ENCODE assay signal across 17 mouse cellular contexts in the genomic region with DNA sequence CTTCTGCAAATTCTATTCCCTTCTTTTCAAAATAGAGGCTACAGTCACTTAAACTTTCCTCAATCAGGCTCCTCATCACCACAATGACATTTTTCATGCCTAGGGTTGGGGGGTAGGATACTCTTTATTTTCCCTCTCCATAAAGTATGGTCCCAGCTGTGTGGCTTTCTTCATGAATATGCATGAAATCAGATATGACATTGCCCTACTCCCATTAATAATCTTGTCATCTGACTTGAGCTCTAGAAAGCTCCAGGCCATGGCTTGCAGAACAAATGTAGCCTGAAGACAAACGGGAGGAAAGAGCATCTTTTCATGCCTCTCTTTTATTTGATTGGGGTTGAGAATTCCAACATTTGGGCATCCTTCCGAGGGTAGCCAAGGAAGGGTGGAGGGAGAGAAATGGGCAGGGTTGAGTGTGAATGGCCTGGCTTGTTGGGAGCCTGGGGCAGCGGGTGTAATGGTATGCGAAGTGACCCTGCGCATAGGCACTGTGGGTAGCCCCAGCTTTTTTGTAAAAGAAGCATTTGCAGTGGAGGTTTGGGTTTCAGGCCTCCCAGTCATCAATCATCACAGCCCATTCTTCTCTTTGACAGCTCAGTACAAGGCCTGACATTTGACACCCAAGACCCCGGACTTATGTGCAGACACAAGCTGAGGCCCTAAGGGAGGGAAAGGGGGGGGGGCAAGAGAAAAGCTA.
DNase-seq lines count a peak whose midpoint lies in the region; ATAC-seq and TF ChIP-seq lines count a peak whose summit lies in the region.
"Had no signal": no experiment of that assay in that cellular context is flagged by ENCODE, and none has a peak within 500 bp of the region (broad histone marks: within the 10 kb centered on the region; RNA-seq: fewer than 3 reads in every experiment).

No protein-coding gene starts in this region.

- H3K27me3 ChIP-seq in hindbrain, embryonic 10.5 days (ENCODE audit: insufficient read depth, poor library complexity, severe bottlenecking), result no peaks in the 10 kb centered on the region; the same call in 1 of the 2 replicates
- no peaks in the 10 kb centered on the region for H3K27me3 ChIP-seq in hindbrain, postnatal 0 days (ENCODE audit: insufficient read depth, low read length)
- no peaks in the 10 kb centered on the region for H3K27me3 ChIP-seq in hindbrain, embryonic 15.5 days
- no peaks in the 10 kb centered on the region for H3K27me3 ChIP-seq in intestine, embryonic 16.5 days (replicated peaks; ENCODE audit: control insufficient read depth, insufficient read depth, low read length)
- H3K27me3 ChIP-seq: limb, embryonic 15.5 days; lung, embryonic 15.5 days; midbrain, embryonic 12.5 days; stomach, embryonic 15.5 days had no signal

- no peak overlapping the region for H3K4me3 ChIP-seq in hindbrain, embryonic 10.5 days
- no peak overlapping the region for H3K4me3 ChIP-seq in hindbrain, postnatal 0 days (ENCODE audit: low read length)
- H3K4me3 ChIP-seq in hindbrain, embryonic 15.5 days, result no peak overlapping the region
- H3K4me3 ChIP-seq in intestine, embryonic 16.5 days (ENCODE audit: low read length), result no peak overlapping the region
- H3K4me3 ChIP-seq: left cerebral cortex, adult 2 months; limb, embryonic 15.5 days; lung, embryonic 15.5 days; midbrain, embryonic 12.5 days; stomach, embryonic 15.5 days had no signal

- H3K27ac ChIP-seq in hindbrain, embryonic 10.5 days, result peak overlapping the region; percentile 56; the same call in 1 of the 2 replicates
- H3K27ac ChIP-seq in hindbrain, postnatal 0 days, result no peak overlapping the region
- no peak overlapping the region for H3K27ac ChIP-seq in hindbrain, embryonic 15.5 days (replicated peaks)
- H3K27ac ChIP-seq in intestine, embryonic 16.5 days (ENCODE audit: low read length), result no peak overlapping the region
- H3K27ac ChIP-seq: left cerebral cortex, adult 2 months; limb, embryonic 15.5 days; lung, embryonic 15.5 days; midbrain, embryonic 12.5 days; stomach, embryonic 15.5 days had no signal

- 3% methylated on average over 6 of the region's 6 CpGs for WGBS in hindbrain, embryonic 10.5 days
- 15% methylated on average over 6 of the region's 6 CpGs for WGBS in hindbrain, postnatal 0 days
- 13% methylated on average over 6 of the region's 6 CpGs for WGBS in hindbrain, embryonic 15.5 days
- WGBS in intestine, embryonic 16.5 days, result 53% methylated on average over 6 of the region's 6 CpGs

- no peak overlapping the region for H3K9ac ChIP-seq in hindbrain, postnatal 0 days (replicated peaks; ENCODE audit: low read length)
- H3K9ac ChIP-seq in hindbrain, embryonic 15.5 days, result no peak overlapping the region
- H3K9ac ChIP-seq in intestine, embryonic 16.5 days (ENCODE audit: low read depth, low read length), result no peak overlapping the region
- H3K9ac ChIP-seq: limb, embryonic 15.5 days; lung, embryonic 15.5 days; midbrain, embryonic 12.5 days; stomach, embryonic 15.5 days had no signal

- H3K4me2 ChIP-seq in hindbrain, postnatal 0 days (ENCODE audit: low read depth, low read length), result no peak overlapping the region
- H3K4me2 ChIP-seq in hindbrain, embryonic 15.5 days, result no peak overlapping the region
- no peak overlapping the region for H3K4me2 ChIP-seq in intestine, embryonic 16.5 days (ENCODE audit: low read depth, low read length)
- H3K4me2 ChIP-seq: limb, embryonic 15.5 days; lung, embryonic 15.5 days; midbrain, embryonic 12.5 days; stomach, embryonic 15.5 days had no signal

- no peaks in the 10 kb centered on the region for H3K36me3 ChIP-seq in hindbrain, embryonic 10.5 days
- no peaks in the 10 kb centered on the region for H3K36me3 ChIP-seq in hindbrain, postnatal 0 days (ENCODE audit: insufficient read depth, low read length)
- H3K36me3 ChIP-seq in hindbrain, embryonic 15.5 days, result no peaks in the 10 kb centered on the region
- no peaks in the 10 kb centered on the region for H3K36me3 ChIP-seq in intestine, embryonic 16.5 days (ENCODE audit: control insufficient read depth, insufficient read depth, low read length)
- H3K36me3 ChIP-seq: G1E; limb, embryonic 15.5 days; lung, embryonic 15.5 days; midbrain, embryonic 12.5 days; stomach, embryonic 15.5 days had no signal

- ATAC-seq in hindbrain, postnatal 0 days, result no peak
- ATAC-seq in hindbrain, embryonic 15.5 days (ENCODE audit: low FRiP score, low read depth), result peak; percentile 48; the same call in 1 of the 2 replicates
- ATAC-seq in intestine, embryonic 16.5 days, result no peak

- peaks cover 36% of the 10 kb centered on the region for H3K4me1 ChIP-seq in hindbrain, embryonic 10.5 days (replicated peaks)
- no peaks in the 10 kb centered on the region for H3K4me1 ChIP-seq in hindbrain, postnatal 0 days (ENCODE audit: insufficient read depth, low read length)
- H3K4me1 ChIP-seq in hindbrain, embryonic 15.5 days (replicated peaks), result no peaks in the 10 kb centered on the region
- H3K4me1 ChIP-seq in intestine, embryonic 16.5 days (ENCODE audit: control insufficient read depth, insufficient read depth, low read length), result no peaks in the 10 kb centered on the region
- H3K4me1 ChIP-seq: limb, embryonic 15.5 days; stomach, embryonic 15.5 days had no signal

- DNase-seq in hindbrain, embryonic 10.5 days (ENCODE audit: low spot score), result peak; percentile 84
- DNase-seq in hindbrain, postnatal 0 days (ENCODE audit: low spot score), result no peak
- DNase-seq in retina, postnatal 1 day, result peak; percentile 39
- no peak for DNase-seq in retina, embryonic 14.5 days (ENCODE audit: low spot score)
- DNase-seq in heart, adult 18-20 months, result no peak
- DNase-seq in lung, postnatal 14 days, result no peak
- DNase-seq: cerebellum, postnatal 10 days; heart, postnatal 10 days; thymus, postnatal 25 days had no signal

- H3K9me3 ChIP-seq in hindbrain, embryonic 10.5 days, result no peaks in the 10 kb centered on the region
- H3K9me3 ChIP-seq in hindbrain, postnatal 0 days (ENCODE audit: low read length), result no peaks in the 10 kb centered on the region
- H3K9me3 ChIP-seq in hindbrain, embryonic 15.5 days, result no peaks in the 10 kb centered on the region
- H3K9me3 ChIP-seq in intestine, embryonic 16.5 days (ENCODE audit: control insufficient read depth, low read length), result no peaks in the 10 kb centered on the region
- H3K9me3 ChIP-seq: limb, embryonic 15.5 days; lung, embryonic 15.5 days; midbrain, embryonic 12.5 days; stomach, embryonic 15.5 days had no signal

- no peak for TF ChIP-seq CTCF in hindbrain, postnatal 0 days (IDR thresholded peaks at IDR 0.05; ENCODE audit: low read depth)

Comparison
In these comparisons a context has a peak if more than half of its experiments do, and no peak if none do; other contexts are left out.
1. DNase-seq: peak in hindbrain, embryonic 10.5 days (single experiment) and retina, postnatal 1 day (single experiment); none in hindbrain, postnatal 0 days (single experiment), retina, embryonic 14.5 days (single experiment), heart, adult 18-20 months (0 of 2) and lung, postnatal 14 days (single experiment).